Mouse (Mus musculus) adrenal gland, postnatal 25 days (tissue): ENCODE measurements around the gene Hebp1. TPM values are rescaled to one million over a fixed set of nuclear protein-coding genes. Genes with fewer than 3 reads are reported as not detected.
A peak's percentile ranks its signal among the peaks of the same experiment; 100 is the strongest.

Experiments
- DNase-seq: peaks from one replicate; pipeline ENCODE4 v3.0.0; 2021; ENCODE audit warnings: mixed read lengths
- total RNA-seq: library from RNA; stranded (reverse); gene quantifications from 2 replicates; pipeline ENCODE4 v1.2.3, GENCODE M21; 2021

Gene Hebp1
- total RNA-seq, 1 experiment from 2014 or later = 16.4 TPM

GRCm38 (mm10) chr6:135113114-135113436, 84.7 kb downstream of the Hebp1 start:
- DNase-seq = no peak

DNA sequence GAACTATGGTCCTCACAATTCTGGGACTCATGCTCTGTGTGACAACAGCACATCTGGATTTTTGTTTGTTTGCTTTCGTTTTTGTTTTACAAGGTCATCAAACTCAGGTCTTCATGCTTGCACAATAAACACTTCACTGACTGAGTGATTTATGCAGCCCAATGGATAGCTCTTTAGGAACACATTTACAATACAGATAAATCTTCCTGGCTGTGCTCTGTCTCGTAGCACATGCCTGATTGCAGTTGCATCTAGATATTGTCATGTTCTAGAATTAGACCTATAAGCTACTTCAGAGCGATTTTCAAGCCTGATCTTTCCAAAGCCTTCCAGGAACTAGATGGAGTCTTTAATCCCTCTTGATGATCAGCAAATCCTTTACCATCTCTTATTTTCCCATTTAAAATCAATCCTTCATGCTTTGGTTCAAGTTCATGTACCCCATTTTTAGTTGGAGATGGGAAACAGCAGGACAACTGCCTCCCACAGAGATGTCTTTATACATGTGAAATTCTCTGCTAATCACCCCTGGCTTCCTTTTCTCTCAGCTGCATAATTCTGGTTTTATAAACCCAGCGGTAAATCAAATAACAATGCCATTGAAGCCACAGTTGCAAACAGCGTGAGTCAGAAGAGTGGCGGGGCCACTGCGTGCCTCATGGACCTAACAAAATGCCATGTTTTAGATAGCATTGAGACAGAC, 85.3 kb downstream of the Hebp1 start:
- DNase-seq = peak; percentile 21

DNA sequence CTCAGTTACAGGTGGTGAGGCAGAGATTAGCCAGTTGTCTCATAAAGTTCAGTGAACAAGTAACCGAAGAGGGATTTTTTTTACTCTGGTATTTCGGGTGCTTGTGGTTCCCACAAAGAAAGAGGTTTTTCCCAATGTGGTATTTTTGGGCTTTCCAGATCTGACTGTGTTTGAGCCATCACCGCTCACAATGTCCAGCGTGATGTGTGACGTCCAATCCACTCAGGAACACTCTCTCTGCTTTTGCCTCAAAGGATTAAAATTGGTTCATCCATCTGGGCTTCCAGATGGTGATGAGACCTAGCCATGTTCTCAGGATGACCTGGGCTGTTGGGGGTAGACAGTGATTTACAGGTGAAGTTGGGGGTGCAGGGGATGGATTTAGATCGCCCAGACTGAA, 90.8 kb downstream of the Hebp1 start:
- no peak for DNase-seq

DNA sequence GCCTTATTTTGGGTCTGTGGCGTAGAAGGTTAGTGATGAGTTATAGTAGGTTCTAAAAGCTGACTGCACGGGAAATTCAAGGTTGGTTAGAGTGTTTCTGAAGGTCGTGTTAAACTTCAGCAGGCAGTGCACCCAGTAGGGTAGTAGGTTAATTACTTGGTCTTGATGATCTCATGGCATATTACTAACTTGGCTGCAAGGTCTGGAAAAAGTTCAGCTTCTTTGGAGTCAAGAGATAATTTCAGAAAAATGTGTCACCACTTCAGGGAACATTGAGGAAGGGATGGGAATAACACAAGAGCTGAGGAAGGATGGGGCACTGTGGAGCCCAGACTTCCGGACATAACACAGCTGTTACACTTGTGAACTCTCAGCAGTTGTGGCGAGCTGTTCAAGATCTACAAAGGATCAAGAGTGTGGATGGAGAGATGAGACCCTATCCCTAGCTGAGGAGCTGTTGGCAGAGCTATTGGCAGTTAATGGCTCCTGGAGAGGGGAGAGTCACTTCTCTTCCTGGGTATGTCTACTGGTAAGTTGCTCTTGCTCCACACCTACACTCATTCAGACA, 95.0 kb downstream of the Hebp1 start:
- no peak for DNase-seq

DNA sequence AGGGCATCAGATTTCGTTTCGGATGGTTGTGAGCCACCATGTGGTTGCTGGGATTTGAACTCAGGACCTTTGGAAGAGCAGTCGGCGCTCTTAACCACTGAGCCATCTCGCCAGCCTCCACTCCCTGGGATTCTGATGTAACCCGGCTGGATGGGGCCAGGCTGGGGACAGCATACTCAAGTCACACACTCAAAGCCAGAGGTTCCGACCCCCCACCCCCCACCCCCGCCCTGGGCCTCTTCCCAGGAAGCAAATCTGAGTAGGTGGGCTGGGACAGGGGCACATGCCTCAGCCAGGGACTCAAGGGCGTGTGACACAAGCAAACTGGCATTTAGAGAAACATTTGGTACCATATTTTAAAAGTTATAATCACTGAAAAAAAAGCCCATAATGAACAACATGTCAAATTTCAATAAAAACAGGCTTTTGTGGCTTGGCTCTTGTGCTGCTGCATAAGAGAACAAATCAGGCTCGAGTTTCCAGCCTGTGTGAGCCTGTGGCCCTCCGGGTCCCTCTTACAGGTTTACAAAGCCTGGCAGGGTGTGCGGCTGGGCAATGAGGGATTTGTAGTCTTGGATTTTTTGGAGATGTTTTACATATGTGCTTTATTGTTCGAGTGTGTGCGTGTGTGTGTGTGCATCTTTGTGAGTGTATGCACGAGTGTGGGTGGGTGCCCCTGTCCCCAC, 96.9 kb downstream of the Hebp1 start:
- no peak for DNase-seq

DNA sequence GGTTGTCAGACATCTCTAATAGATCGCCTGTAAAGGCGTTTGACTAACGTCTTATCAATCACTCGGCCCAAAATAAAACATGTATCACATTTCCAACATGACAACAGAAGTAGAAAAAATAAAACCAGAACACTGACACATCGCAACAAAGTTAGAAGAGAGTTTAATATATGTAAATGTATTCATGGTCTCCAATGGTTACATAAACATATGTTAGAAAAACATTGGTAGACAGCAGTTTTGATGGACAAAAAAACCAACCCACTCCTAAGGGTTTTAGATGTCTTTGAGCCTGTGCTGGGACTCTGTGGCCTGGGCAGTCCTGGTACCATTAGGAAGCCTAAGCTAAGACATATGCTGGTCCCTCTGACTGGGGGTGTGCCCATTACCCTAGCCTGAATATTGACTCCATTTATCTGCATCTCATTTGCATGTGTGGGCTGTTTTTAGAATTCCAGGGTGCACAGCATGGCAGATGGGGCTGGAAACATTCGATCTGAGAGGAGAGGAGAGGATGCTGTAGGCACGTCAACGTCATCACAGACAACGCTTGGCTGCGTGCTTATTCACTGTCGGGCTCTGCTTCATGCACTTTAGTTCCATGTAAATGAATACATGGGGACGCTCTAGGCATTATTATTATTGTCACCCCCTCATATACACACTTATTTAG, 104.9 kb downstream of the Hebp1 start:
- no peak for DNase-seq

- DNase-seq = no peak
Measured at GRCm38 (mm10) chr6:135090661-135091060, 107.2 kb downstream of the Hebp1 start.

- DNase-seq = no peak
Measured at GRCm38 (mm10) chr6:135089786-135090185, 108.0 kb downstream of the Hebp1 start.

GRCm38 (mm10) chr6:135087721-135088451, 109.9 kb downstream of the Hebp1 start:
- peak; percentile 66 for DNase-seq

Other genes with a start within 250 kb of the Hebp1 start
- gene Apold1, start 216.3 kb downstream of the Hebp1 start, total RNA-seq = 3.6 and 4.8 TPM in 2 replicates
- gene Ddx47, start 186.4 kb downstream of the Hebp1 start, total RNA-seq = 62.2 and 75.9 TPM in 2 replicates
- gene Gprc5a, start 132.4 kb downstream of the Hebp1 start, total RNA-seq = 0.33 and 0.71 TPM in 2 replicates
- not detected in 2 replicates for gene Gprc5d, start 79.7 kb downstream of the Hebp1 start, total RNA-seq
- gene Fam234b, start within 50 bp of the Hebp1 start, total RNA-seq = 18.1 and 32.1 TPM in 2 replicates
- gene Gsg1, start 56.3 kb upstream of the Hebp1 start, total RNA-seq = not detected in 2 replicates
- not detected in 2 replicates for gene Pbp2, start 112.4 kb upstream of the Hebp1 start, total RNA-seq
- 29.8 and 31.3 TPM in 2 replicates for gene Emp1, start 164.5 kb upstream of the Hebp1 start, total RNA-seq